Mouse (Mus musculus) right cerebral cortex, postnatal 25 days (tissue): Measurements from ENCODE around the gene Gm20822.
"Not testable (repeated sequence)": the region's sequence is repeated elsewhere in the genome, so short reads cannot be mapped to it uniquely, and the experiment has no call there.

Experiments used
- DNase-seq: peaks from one replicate; pipeline ENCODE4 v3.0.0; 2022

Gene Gm20822

GRCm38 (mm10) chrY:15884671-15885070 is at the start of gene Gm20822:
Gene Gm20822 (minus strand): TSS chrY:15884771.
- DNase-seq, result not testable (repeated sequence)
